Mouse (Mus musculus) neural tube, embryonic 13.5 days (tissue): ENCODE results near the gene Defb45. TPM values are rescaled to one million over a fixed set of nuclear protein-coding genes. Genes with fewer than 3 reads are reported as not detected.

Source experiments
- ATAC-seq: fragments of 200-750 bp; cut with Nextera tagmentation; 2 replicates; pipeline ENCODE4 v1.8.0; 2017; ENCODE audit warnings: low read depth, mild to moderate bottlenecking, moderate TSS enrichment, moderate library complexity
- H3K27ac ChIP-seq: fragments of 300-500 bp; sonication (generic); replicated peaks from 2 replicates; pipeline ENCODE4 v1.5.1; 2015; ENCODE audit warnings: moderate library complexity, mild to moderate bottlenecking, inconsistent platforms
- H3K27me3 ChIP-seq: fragments of 300-500 bp; sonication (generic); 2 replicates; pipeline ENCODE4 v1.6.1; 2015; ENCODE audit warnings: mild to moderate bottlenecking, inconsistent platforms
- H3K36me3 ChIP-seq: fragments of 300-500 bp; sonication (generic); 2 replicates; pipeline ENCODE4 v1.6.1; 2015; ENCODE audit warnings: mild to moderate bottlenecking, inconsistent platforms
- H3K4me1 ChIP-seq: fragments of 300-500 bp; sonication (generic); replicated peaks from 2 replicates; pipeline ENCODE4 v1.6.1; 2015; ENCODE audit warnings: inconsistent platforms
- H3K4me2 ChIP-seq: fragments of 300-500 bp; sonication (generic); 2 replicates; pipeline ENCODE4 v1.6.1; 2015; ENCODE audit warnings: inconsistent platforms, mild to moderate bottlenecking, moderate library complexity
- H3K4me3 ChIP-seq: fragments of 300-500 bp; sonication (generic); 2 replicates; pipeline ENCODE4 v1.5.1; 2015; ENCODE audit warnings: mild to moderate bottlenecking, inconsistent platforms
- H3K9ac ChIP-seq: fragments of 300-500 bp; sonication (generic); 2 replicates; pipeline ENCODE4 v1.6.1; 2015; ENCODE audit warnings: moderate library complexity, mild to moderate bottlenecking, inconsistent platforms
- H3K9me3 ChIP-seq: fragments of 300-500 bp; sonication (generic); 2 replicates; pipeline ENCODE4 v1.6.1; 2016; ENCODE audit warnings: inconsistent platforms
- WGBS: fragments of 180-500 bp; shearing (Covaris S2); methylation state at CpG from one replicate; pipeline ENCODE4 v1.1.7; 2015; 5-methylcytosine and 5-hydroxymethylcytosine counted together
- polyA plus RNA-seq: library from polyadenylated mRNA; unstranded; fragments of >200 nt; fragmentation: Nextera tagmentation; extraction: Ambion mirVana; gene quantifications from 2 replicates; pipeline ENCODE4 v1.2.1, GENCODE M21; 2015

Defb45 gene
- polyA plus RNA-seq, 1 experiment from 2014 or later, result not detected

DNA sequence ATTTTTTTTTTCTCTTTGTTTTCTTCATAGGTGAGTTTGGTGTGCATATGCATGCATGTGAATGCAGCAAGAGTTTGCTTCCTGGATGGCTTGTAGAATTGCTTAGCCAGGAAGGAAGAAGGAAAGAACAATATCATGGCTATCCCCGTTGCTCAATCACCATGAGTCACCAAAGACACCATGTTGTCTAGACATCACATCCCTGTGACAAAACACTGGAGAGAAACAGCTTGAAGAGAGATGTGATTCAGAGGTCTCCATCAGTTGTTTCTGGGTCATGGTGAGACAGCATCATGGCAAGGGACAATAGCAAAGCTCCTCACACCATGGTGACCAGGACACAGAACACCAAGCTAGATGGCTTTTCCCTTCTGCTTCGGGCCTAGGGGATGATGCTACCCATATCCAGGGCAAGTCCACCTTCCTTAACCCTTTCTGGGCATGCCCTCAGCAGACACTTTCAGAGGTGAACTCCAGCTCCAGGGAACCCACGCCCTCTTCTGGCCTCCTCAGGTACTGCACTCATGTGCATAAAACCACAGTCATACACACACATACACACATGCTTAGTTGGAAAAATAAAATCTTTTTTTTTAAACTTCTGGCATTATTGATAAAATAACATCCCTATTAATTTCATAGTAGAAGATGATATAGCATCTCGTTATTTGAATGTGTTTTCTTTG lies 2.2 kb upstream of the Defb45 start:
- Histone ChIP-seq H3K9me3 (no peaks in the 10 kb centered on the region), H3K36me3 (no peaks in the 10 kb centered on the region), H3K4me3 (no peak overlapping the region), H3K4me2 (no peak overlapping the region), H3K4me1 (no peaks in the 10 kb centered on the region), H3K27me3 (no peaks in the 10 kb centered on the region), H3K27ac (no peak overlapping the region), H3K9ac (no peak overlapping the region)
- ATAC-seq, result no peak
- 78% methylated on average over 4 of the region's 4 CpGs for WGBS

DNA sequence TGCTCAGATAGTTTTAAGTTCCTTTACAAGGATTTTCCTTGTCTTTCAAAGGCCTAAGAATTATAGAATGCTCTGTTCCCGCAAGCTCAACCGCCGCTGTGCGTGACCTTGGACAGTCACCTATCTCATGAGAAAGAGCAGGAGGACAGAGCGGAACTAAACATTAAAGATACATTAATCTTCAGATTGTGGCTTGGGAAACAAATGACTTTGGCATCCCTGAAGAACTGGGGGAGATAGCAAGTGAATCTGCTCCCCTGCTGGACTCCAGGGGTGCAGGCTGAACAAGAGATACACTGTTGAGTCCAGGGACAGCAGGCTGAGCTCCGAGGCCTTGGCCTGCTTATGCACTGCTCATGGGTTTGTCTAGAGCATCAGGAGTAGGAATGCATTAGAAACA lies 877 bp upstream of the Defb45 start:
- Histone ChIP-seq H3K4me3 (no peak overlapping the region), H3K4me2 (no peak overlapping the region), H3K27me3 (no peaks in the 10 kb centered on the region), H3K36me3 (no peaks in the 10 kb centered on the region), H3K9ac (no peak overlapping the region), H3K27ac (no peak overlapping the region), H3K9me3 (no peaks in the 10 kb centered on the region), H3K4me1 (no peaks in the 10 kb centered on the region)
- WGBS, result 73% methylated on average over 6 of the region's 6 CpGs
- no peak for ATAC-seq

DNA sequence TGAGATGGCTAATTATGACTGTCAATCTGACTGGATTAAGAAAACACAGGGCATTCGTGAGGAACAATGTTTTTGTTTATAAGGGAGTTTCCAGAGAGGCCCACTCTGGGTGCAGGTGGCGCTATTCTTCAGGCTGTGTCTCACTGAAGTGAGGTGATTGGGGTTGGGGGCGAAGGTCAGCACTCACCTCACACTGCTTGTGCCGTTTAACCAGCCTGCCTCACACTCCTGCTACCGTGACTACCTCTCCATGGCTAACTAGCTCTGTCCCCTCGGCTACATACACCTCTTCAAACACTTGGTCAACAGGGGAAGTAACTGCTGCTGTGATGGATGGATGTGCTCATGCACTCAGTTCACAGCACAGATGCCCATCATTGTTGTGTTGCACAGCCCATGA lies 10.2 kb downstream of the Defb45 start:
- ATAC-seq, result no peak
- Histone ChIP-seq H3K4me2 (no peak overlapping the region), H3K36me3 (no peaks in the 10 kb centered on the region), H3K27ac (no peak overlapping the region), H3K4me1 (no peaks in the 10 kb centered on the region), H3K9me3 (no peaks in the 10 kb centered on the region), H3K9ac (no peak overlapping the region), H3K4me3 (no peak overlapping the region), H3K27me3 (no peaks in the 10 kb centered on the region)
- WGBS, result 60% methylated on average over 6 of the region's 6 CpGs

DNA sequence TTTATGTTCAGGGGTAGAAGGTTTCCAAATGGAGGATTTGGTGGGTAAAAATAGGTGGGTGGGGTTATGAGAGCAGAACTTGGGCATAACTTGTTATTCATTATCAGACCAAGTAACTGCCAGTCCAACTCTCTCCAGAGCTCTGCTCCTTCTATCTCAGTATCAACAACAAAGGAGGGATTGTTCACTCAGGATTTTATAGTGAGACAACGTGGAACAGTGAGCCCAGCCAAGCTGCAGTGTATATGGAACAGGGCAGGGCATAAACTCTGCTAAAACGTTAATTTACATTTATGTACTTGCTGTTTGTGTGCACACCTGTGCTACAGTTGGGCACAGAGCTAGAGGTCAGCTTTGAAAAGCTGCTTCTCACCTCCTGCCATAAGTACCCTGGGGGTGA lies 10.7 kb downstream of the Defb45 start:
- H3K36me3 ChIP-seq, result no peaks in the 10 kb centered on the region
- no peak overlapping the region for H3K4me2 ChIP-seq
- no peak for ATAC-seq
- no peak overlapping the region for H3K4me3 ChIP-seq
- H3K4me1 ChIP-seq, result no peaks in the 10 kb centered on the region
- 40% methylated on average over 2 of the region's 2 CpGs for WGBS
- H3K9ac ChIP-seq, result no peak overlapping the region
- H3K27ac ChIP-seq, result no peak overlapping the region
- H3K9me3 ChIP-seq, result no peaks in the 10 kb centered on the region
- H3K27me3 ChIP-seq, result no peaks in the 10 kb centered on the region

DNA sequence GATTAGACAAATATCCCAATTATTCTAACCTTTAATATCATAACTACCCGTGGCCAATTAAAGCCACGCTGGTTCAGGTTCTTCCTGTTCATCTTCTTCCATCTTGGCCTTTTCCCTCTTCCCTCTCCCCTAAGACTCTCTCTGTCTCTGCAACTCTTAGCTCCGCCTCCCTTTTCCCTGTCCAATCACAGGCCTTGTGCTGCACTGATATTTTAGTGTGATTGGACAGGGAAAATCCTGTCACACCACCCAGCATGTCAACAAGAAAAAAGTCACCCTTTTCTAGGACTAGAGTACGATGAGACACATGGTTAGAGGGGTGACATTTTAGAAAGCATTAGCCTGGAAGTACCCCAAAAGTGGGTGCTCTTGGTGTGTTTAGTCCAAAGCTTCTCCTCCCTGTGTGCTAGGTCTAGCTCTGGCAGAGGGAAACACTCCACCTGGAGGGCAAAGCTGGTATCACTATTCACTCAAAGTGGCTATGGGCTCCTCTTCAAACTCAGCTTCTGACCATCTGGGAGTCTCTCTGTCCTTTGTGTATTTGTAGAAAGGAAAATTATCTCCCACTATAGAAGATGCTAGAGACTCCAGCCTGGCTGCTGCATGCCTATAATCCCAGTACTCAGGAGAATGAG lies 12.2 kb downstream of the Defb45 start:
- H3K27ac ChIP-seq, result no peak overlapping the region
- no peak for ATAC-seq
- H3K36me3 ChIP-seq, result no peaks in the 10 kb centered on the region
- H3K9me3 ChIP-seq, result no peaks in the 10 kb centered on the region
- H3K9ac ChIP-seq, result no peak overlapping the region
- H3K4me3 ChIP-seq, result no peak overlapping the region
- no peaks in the 10 kb centered on the region for H3K27me3 ChIP-seq
- no peaks in the 10 kb centered on the region for H3K4me1 ChIP-seq
- 73% methylated on average over 4 of the region's 4 CpGs for WGBS
- H3K4me2 ChIP-seq, result no peak overlapping the region

DNA sequence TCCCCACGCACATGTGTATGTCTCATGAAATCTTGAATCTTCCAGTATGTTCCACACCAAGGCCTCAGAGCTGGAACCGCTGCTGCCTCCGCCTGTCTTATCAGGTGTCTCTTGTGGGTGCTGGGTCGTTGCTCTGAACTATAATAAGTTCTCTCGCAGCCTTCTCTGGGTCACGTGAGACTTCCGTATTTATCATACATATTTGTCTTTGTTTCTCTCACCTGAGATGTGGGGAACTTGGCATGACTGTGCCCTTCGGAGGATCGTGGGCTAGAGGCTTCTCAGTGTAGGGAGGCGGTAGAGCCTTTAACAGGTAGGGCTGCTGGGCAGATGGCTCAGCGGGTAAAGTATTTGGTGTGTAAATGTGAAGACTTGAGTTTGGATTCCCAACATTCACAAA lies 18.6 kb downstream of the Defb45 start:
- H3K27ac ChIP-seq, result no peak overlapping the region
- no peak overlapping the region for H3K4me2 ChIP-seq
- no peak overlapping the region for H3K9ac ChIP-seq
- no peaks in the 10 kb centered on the region for H3K36me3 ChIP-seq
- WGBS, result 91% methylated on average over 11 of the region's 11 CpGs
- H3K27me3 ChIP-seq, result no peaks in the 10 kb centered on the region
- H3K4me3 ChIP-seq, result no peak overlapping the region
- no peaks in the 10 kb centered on the region for H3K9me3 ChIP-seq
- no peaks in the 10 kb centered on the region for H3K4me1 ChIP-seq
- ATAC-seq, result no peak

GRCm38 (mm10) chr2:152580107-152580506 lies 19.1 kb downstream of the Defb45 start, which contains the start of gene Defb19:
Defb19 (minus strand) TSS chr2:152580312.
- Histone ChIP-seq H3K4me1 (no peaks in the 10 kb centered on the region), H3K27me3 (no peaks in the 10 kb centered on the region), H3K36me3 (no peaks in the 10 kb centered on the region), H3K9ac (no peak within 1 kb of the TSS), H3K9me3 (no peaks in the 10 kb centered on the region), H3K27ac (no peak within 1 kb of the TSS), H3K4me3 (no peak within 1 kb of the TSS), H3K4me2 (no peak within 1 kb of the TSS)
- WGBS, result 79% methylated on average over 7 of the region's 7 CpGs
- no peak for ATAC-seq

GRCm38 (mm10) chr2:152573484-152573883 lies 25.7 kb downstream of the Defb45 start:
- H3K9ac ChIP-seq, result no peak overlapping the region
- H3K4me1 ChIP-seq, result no peaks in the 10 kb centered on the region
- no peak overlapping the region for H3K4me2 ChIP-seq
- H3K27me3 ChIP-seq, result no peaks in the 10 kb centered on the region
- WGBS, result 87% methylated on average over 8 of the region's 8 CpGs
- H3K9me3 ChIP-seq, result no peaks in the 10 kb centered on the region
- no peak for ATAC-seq
- no peak overlapping the region for H3K27ac ChIP-seq
- H3K36me3 ChIP-seq, result no peaks in the 10 kb centered on the region
- no peak overlapping the region for H3K4me3 ChIP-seq

DNA sequence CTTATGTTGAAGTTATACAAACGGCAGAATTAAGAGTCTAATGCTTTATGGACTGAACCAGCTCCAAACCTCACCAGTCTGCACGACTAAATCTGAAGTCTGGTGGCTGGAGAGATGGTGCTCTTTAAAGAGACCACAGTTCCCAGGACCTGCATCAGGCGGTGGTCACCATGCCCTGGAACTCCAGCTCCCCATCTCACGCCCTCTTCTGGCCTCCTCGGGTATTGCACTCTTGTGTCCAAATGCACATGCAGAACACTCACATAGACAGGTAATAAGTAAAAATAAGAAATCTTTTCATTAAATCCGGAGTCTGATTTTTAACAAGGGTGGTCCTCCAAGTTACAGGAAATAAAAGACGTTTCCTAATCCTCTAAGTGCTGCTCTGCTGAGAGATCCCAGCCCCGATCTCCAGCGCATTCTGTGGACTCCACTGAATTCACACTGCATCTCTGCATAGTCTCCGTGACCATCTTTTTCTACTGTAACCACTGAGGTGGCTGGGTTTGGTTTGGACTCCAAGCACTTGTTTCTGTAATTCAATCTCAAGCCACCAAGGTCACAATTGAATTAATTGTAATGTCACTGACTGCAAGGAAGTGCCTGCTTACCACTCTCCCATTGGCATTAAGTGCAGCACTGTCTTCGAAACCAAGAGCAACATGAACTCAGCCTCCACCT lies 26.9 kb downstream of the Defb45 start, which contains the start of gene Defb21:
Gene Defb21, plus strand, starts transcription at position 631 of the 681 bp plus-strand sequence.
- 64% methylated on average over 11 of the region's 11 CpGs for WGBS

DNA sequence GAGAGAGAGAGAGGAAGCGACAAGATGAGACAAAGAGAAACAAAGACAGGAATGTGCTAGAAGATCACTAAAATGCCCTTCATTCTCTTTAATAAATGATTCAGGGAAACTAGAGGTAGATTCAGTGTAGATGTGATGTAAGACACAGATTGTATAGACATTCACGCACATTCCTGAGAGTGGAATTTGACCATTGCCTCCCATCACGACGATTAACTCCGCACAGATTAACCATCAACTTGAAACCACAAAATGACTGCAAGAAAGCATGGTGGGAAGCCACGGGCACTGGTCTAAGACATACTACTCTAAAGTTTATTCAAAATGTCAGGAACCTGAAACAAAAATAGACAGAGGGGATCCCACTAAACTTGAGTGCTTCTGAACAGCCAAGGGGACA lies 28.9 kb downstream of the Defb45 start:
- H3K36me3 ChIP-seq, result no peaks in the 10 kb centered on the region
- H3K4me3 ChIP-seq, result no peak overlapping the region
- H3K9me3 ChIP-seq, result no peaks in the 10 kb centered on the region
- H3K27ac ChIP-seq, result no peak overlapping the region
- H3K27me3 ChIP-seq, result no peaks in the 10 kb centered on the region
- H3K9ac ChIP-seq, result no peak overlapping the region
- no peak for ATAC-seq
- 92% methylated on average over 6 of the region's 6 CpGs for WGBS
- no peak overlapping the region for H3K4me2 ChIP-seq
- no peaks in the 10 kb centered on the region for H3K4me1 ChIP-seq

More for the DNA sequence above, 26.9 kb downstream of the Defb45 start, which contains the start of gene Defb21:
- Histone ChIP-seq H3K27ac (no peak within 1 kb of the TSS), H3K9me3 (no peaks in the 10 kb centered on the region), H3K4me1 (no peaks in the 10 kb centered on the region), H3K36me3 (no peaks in the 10 kb centered on the region), H3K4me2 (no peak within 1 kb of the TSS), H3K27me3 (no peaks in the 10 kb centered on the region), H3K4me3 (no peak within 1 kb of the TSS), H3K9ac (no peak within 1 kb of the TSS)
- no peak for ATAC-seq

DNA sequence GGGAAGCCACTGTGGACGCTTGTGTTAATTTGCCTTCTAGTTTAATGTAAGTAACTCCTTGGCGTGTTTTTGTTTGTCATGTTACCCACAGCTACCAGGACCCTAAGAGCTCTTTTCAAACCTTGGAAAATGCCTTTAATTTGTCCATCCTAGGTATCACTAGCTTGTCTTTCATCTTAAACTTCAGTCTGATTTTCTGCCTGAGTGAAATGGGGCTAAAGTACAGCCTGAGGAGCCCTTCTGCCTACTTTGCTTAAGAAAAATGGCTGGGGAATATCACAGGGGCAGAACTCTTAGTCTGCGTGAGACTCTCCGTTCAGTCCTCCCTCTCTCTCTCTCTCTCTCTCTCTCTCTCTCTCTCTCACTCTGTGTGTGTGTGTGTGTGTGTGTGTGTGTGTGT lies 29.3 kb downstream of the Defb45 start:
- no peak for ATAC-seq
- Histone ChIP-seq H3K9me3 (no peaks in the 10 kb centered on the region), H3K4me2 (no peak overlapping the region), H3K27ac (no peak overlapping the region), H3K4me3 (no peak overlapping the region), H3K27me3 (no peaks in the 10 kb centered on the region), H3K36me3 (no peaks in the 10 kb centered on the region), H3K4me1 (no peaks in the 10 kb centered on the region), H3K9ac (no peak overlapping the region)
- WGBS, result 74% methylated on average over 4 of the region's 4 CpGs

- Histone ChIP-seq H3K36me3 (no peaks in the 10 kb centered on the region), H3K4me1 (no peaks in the 10 kb centered on the region), H3K27ac (no peak within 1 kb of the TSS), H3K9ac (no peak within 1 kb of the TSS), H3K4me2 (no peak within 1 kb of the TSS), H3K27me3 (no peaks in the 10 kb centered on the region), H3K4me3 (no peak within 1 kb of the TSS), H3K9me3 (no peaks in the 10 kb centered on the region)
- WGBS, result 88% methylated on average over 5 of the region's 5 CpGs
- ATAC-seq, result no peak
Observed at GRCm38 (mm10) chr2:152569038-152569437, 30.2 kb downstream of the Defb45 start, which contains the start of gene Gm17416. Gm17416 (plus strand) TSS chr2:152569338.
